Mouse (Mus musculus) hindbrain, embryonic 16.5 days (tissue): ENCODE measurements around the gene Ccdc85a. TPM values are rescaled to one million over a fixed set of nuclear protein-coding genes. Genes with fewer than 3 reads are reported as not detected.
"Not testable (repeated sequence)": the region's sequence is repeated elsewhere in the genome, so short reads cannot be mapped to it uniquely, and the experiment has no call there.

Experiments used
- ATAC-seq: fragments of 200-750 bp; cut with Nextera tagmentation; 2 replicates; pipeline ENCODE4 v1.8.0; 2017; ENCODE audit warnings: moderate TSS enrichment, moderate library complexity
- H3K27ac ChIP-seq: fragments of 300-500 bp; sonication (generic); 2 replicates; pipeline ENCODE4 v1.5.1; 2014; ENCODE audit warnings: low read depth, mild to moderate bottlenecking, control low read depth, low read length, moderate library complexity
- H3K27me3 ChIP-seq: fragments of 300-500 bp; sonication (generic); replicated peaks from 2 replicates; pipeline ENCODE4 v1.6.1; 2014; ENCODE audit warnings: low read length; ENCODE audit not compliant: control insufficient read depth, insufficient read depth
- H3K36me3 ChIP-seq: fragments of 300-500 bp; sonication (generic); 2 replicates; pipeline ENCODE4 v1.6.1; 2014; ENCODE audit warnings: mild to moderate bottlenecking, low read length, moderate library complexity, mixed read lengths; ENCODE audit not compliant: control insufficient read depth, insufficient read depth
- H3K4me1 ChIP-seq: fragments of 300-500 bp; sonication (generic); 2 replicates; pipeline ENCODE4 v1.6.1; 2014; ENCODE audit warnings: low read depth, low read length; ENCODE audit not compliant: control insufficient read depth, insufficient read depth
- H3K4me2 ChIP-seq: fragments of 300-500 bp; sonication (generic); 2 replicates; pipeline ENCODE4 v1.6.1; 2014; ENCODE audit warnings: mild to moderate bottlenecking, low read length, control low read depth, moderate library complexity
- H3K4me3 ChIP-seq: fragments of 300-500 bp; sonication (generic); 2 replicates; pipeline ENCODE4 v1.5.1; 2014; ENCODE audit warnings: mild to moderate bottlenecking, low read length, control low read depth, moderate library complexity
- H3K9ac ChIP-seq: fragments of 300-500 bp; sonication (generic); 2 replicates; pipeline ENCODE4 v1.6.1; 2014; ENCODE audit warnings: low read depth, mild to moderate bottlenecking, control low read depth, low read length, moderate library complexity
- H3K9me3 ChIP-seq: fragments of 300-500 bp; sonication (generic); 2 replicates; pipeline ENCODE4 v1.6.1; 2014; ENCODE audit warnings: mild to moderate bottlenecking, low read length, moderate library complexity; ENCODE audit not compliant: control insufficient read depth
- WGBS: fragments of 180-500 bp; shearing (Covaris S2); extraction: QIAGEN DNeasy Blood & Tissue Kit; methylation state at CpG from one replicate; pipeline ENCODE4 v1.1.7; 2014; 5-methylcytosine and 5-hydroxymethylcytosine counted together
- polyA plus RNA-seq: library from polyadenylated mRNA; unstranded; fragments of >200 nt; fragmentation: Nextera tagmentation; extraction: Ambion mirVana; gene quantifications from 2 replicates; pipeline ENCODE4 v1.2.1, GENCODE M21; 2015

Ccdc85a gene
- polyA plus RNA-seq, 1 experiment from 2014 or later: 66.3 TPM

GRCm38 (mm10) chr11:28464926-28465325, 119.2 kb downstream of the Ccdc85a start:
- Histone ChIP-seq H3K27ac (no peak overlapping the region), H3K9me3 (no peaks in the 10 kb centered on the region), H3K9ac (no peak overlapping the region), H3K4me3 (no peak overlapping the region), H3K27me3 (no peaks in the 10 kb centered on the region), H3K4me1 (no peaks in the 10 kb centered on the region), H3K4me2 (no peak overlapping the region), H3K36me3 (no peaks in the 10 kb centered on the region)
- ATAC-seq: no peak
- 88% methylated on average over 1 of the region's 1 CpGs for WGBS

GRCm38 (mm10) chr11:28459165-28459564, 125.0 kb downstream of the Ccdc85a start:
- Histone ChIP-seq H3K9ac (no peak overlapping the region), H3K27ac (no peak overlapping the region), H3K4me1 (no peaks in the 10 kb centered on the region), H3K27me3 (no peaks in the 10 kb centered on the region), H3K9me3 (no peaks in the 10 kb centered on the region), H3K4me2 (no peak overlapping the region), H3K36me3 (no peaks in the 10 kb centered on the region), H3K4me3 (no peak overlapping the region)
- ATAC-seq: no peak
- 84% methylated on average over 1 of the region's 1 CpGs for WGBS

- H3K27me3 ChIP-seq: no peaks in the 10 kb centered on the region
- H3K27ac ChIP-seq: no peak overlapping the region
- no peaks in the 10 kb centered on the region for H3K9me3 ChIP-seq
- H3K4me1 ChIP-seq: no peaks in the 10 kb centered on the region
- no peaks in the 10 kb centered on the region for H3K36me3 ChIP-seq
- H3K4me3 ChIP-seq: no peak overlapping the region
- no peak overlapping the region for H3K4me2 ChIP-seq
- no peak for ATAC-seq
- no peak overlapping the region for H3K9ac ChIP-seq
These were observed 144.2 kb downstream of the Ccdc85a start for GRCm38 (mm10) chr11:28439877-28440276.

GRCm38 (mm10) chr11:28422451-28423231, 161.5 kb downstream of the Ccdc85a start:
- Histone ChIP-seq H3K27ac (no peak overlapping the region), H3K27me3 (no peaks in the 10 kb centered on the region), H3K4me3 (no peak overlapping the region), H3K9me3 (no peaks in the 10 kb centered on the region), H3K9ac (no peak overlapping the region), H3K4me2 (no peak overlapping the region), H3K4me1 (no peaks in the 10 kb centered on the region), H3K36me3 (no peaks in the 10 kb centered on the region)
- WGBS: 84% methylated on average over 2 of the region's 2 CpGs
- ATAC-seq: no peak; the same call in 1 of the 2 replicates

GRCm38 (mm10) chr11:28415841-28416240, 168.3 kb downstream of the Ccdc85a start:
- Histone ChIP-seq H3K4me2 (no peak overlapping the region), H3K9me3 (no peaks in the 10 kb centered on the region), H3K4me3 (no peak overlapping the region), H3K9ac (no peak overlapping the region), H3K4me1 (no peaks in the 10 kb centered on the region), H3K27me3 (no peaks in the 10 kb centered on the region), H3K27ac (no peak overlapping the region), H3K36me3 (no peaks in the 10 kb centered on the region)
- ATAC-seq: no peak
- 66% methylated on average over 2 of the region's 2 CpGs for WGBS

- H3K27me3 ChIP-seq, H3K9me3 ChIP-seq, H3K4me2 ChIP-seq, H3K4me3 ChIP-seq, H3K27ac ChIP-seq, ATAC-seq, H3K4me1 ChIP-seq, H3K9ac ChIP-seq, H3K36me3 ChIP-seq: not testable (repeated sequence)
- 98% methylated on average over 2 of the region's 2 CpGs for WGBS
These were observed 174.2 kb downstream of the Ccdc85a start for GRCm38 (mm10) chr11:28409880-28410279.

- H3K9ac ChIP-seq: no peak overlapping the region
- H3K27me3 ChIP-seq: no peaks in the 10 kb centered on the region
- ATAC-seq: no peak
- WGBS: 67% methylated on average over 1 of the region's 1 CpGs
- H3K27ac ChIP-seq: no peak overlapping the region
- H3K36me3 ChIP-seq: no peaks in the 10 kb centered on the region
- H3K4me3 ChIP-seq: no peak overlapping the region
- no peaks in the 10 kb centered on the region for H3K4me1 ChIP-seq
- no peak overlapping the region for H3K4me2 ChIP-seq
- H3K9me3 ChIP-seq: no peaks in the 10 kb centered on the region
These were observed 187.0 kb downstream of the Ccdc85a start for GRCm38 (mm10) chr11:28397166-28397565.

- no peak overlapping the region for H3K27ac ChIP-seq
- H3K9me3 ChIP-seq: no peaks in the 10 kb centered on the region
- ATAC-seq: no peak
- no peaks in the 10 kb centered on the region for H3K4me1 ChIP-seq
- H3K27me3 ChIP-seq: no peaks in the 10 kb centered on the region
- no peak overlapping the region for H3K4me2 ChIP-seq
- no peaks in the 10 kb centered on the region for H3K36me3 ChIP-seq
- no peak overlapping the region for H3K9ac ChIP-seq
- H3K4me3 ChIP-seq: no peak overlapping the region
These were observed 208.2 kb downstream of the Ccdc85a start for GRCm38 (mm10) chr11:28375891-28376290.

GRCm38 (mm10) chr11:28374636-28375035, 209.5 kb downstream of the Ccdc85a start:
- Histone ChIP-seq H3K4me3 (no peak overlapping the region), H3K9ac (no peak overlapping the region), H3K27me3 (no peaks in the 10 kb centered on the region), H3K36me3 (no peaks in the 10 kb centered on the region), H3K27ac (no peak overlapping the region), H3K9me3 (peaks cover 3% of the 10 kb centered on the region; the same call in 1 of the 2 replicates), H3K4me2 (no peak overlapping the region), H3K4me1 (no peaks in the 10 kb centered on the region)
- no peak for ATAC-seq
